Mouse (Mus musculus) erythroblast, embryonic 14.5 days (primary cell): Measurements from ENCODE around the gene Gm44511. TPM values are rescaled to one million over a fixed set of nuclear protein-coding genes. Genes with fewer than 3 reads are reported as not detected.
"Not testable (repeated sequence)": the region's sequence is repeated elsewhere in the genome, so short reads cannot be mapped to it uniquely, and the experiment has no call there.

ENCODE experiments used
- H3K27me3 ChIP-seq: 2 replicates; pipeline ENCODE4 v1.6.1; 2012; ENCODE audit warnings: inconsistent platforms; ENCODE audit not compliant: control insufficient read depth
- H3K36me3 ChIP-seq: 2 replicates; pipeline ENCODE4 v1.6.1; 2012; ENCODE audit warnings: mild to moderate bottlenecking, inconsistent platforms; ENCODE audit not compliant: control insufficient read depth
- H3K4me1 ChIP-seq: 2 replicates; pipeline ENCODE4 v1.6.1; 2012; ENCODE audit warnings: inconsistent platforms; ENCODE audit not compliant: control insufficient read depth
- H3K4me3 ChIP-seq: replicated peaks from 2 replicates; pipeline ENCODE3; 2012; ENCODE audit warnings: moderate library complexity, mild to moderate bottlenecking, inconsistent platforms
- H3K9me3 ChIP-seq: 2 replicates; pipeline ENCODE4 v1.6.1; 2012; ENCODE audit warnings: low read length, inconsistent platforms, mixed read lengths; ENCODE audit not compliant: control insufficient read depth
- GATA1 ChIP-seq: IDR thresholded peaks from 2 replicates; pipeline ENCODE4 v1.6.1; 2012; ENCODE audit warnings: low read length, inconsistent platforms, mixed read lengths
- TAL1 ChIP-seq: IDR thresholded peaks from 3 replicates; pipeline ENCODE4 v1.6.1; 2012; ENCODE audit warnings: low read length, inconsistent platforms, mixed read lengths
- polyA plus RNA-seq: library from polyadenylated mRNA; stranded (reverse); fragments of >175 nt; gene quantifications from 2 replicates; pipeline ENCODE4 v1.2.3, GENCODE M21; 2012

Gene Gm44511
- polyA plus RNA-seq, 1 experiment: not detected

DNA sequence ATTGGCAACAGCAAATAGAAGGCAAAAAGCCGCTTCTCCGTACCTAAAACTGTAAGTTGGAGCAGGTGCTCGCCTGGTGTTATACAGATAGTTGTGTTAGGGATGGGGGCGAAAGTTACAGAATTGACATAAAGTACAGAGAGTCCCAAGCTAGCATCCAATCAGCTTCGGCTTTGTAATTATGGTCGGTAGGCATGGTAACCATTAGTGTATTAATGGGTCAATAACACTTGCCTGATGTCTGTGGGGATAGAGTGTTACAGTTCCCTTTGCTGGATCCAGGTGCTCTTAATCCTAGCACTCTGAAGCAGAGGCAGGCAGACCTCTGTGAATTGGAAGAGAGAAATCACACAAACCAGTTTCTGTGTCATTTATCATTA is 10.8 kb upstream of the Gm44511 start:
- H3K9me3 ChIP-seq: no peaks in the 10 kb centered on the region
- H3K4me3 ChIP-seq: no peak overlapping the region
- peaks cover 39% of the 10 kb centered on the region for H3K4me1 ChIP-seq
- no peak for TF ChIP-seq GATA1
- no peak for TF ChIP-seq TAL1
- H3K36me3 ChIP-seq: no peaks in the 10 kb centered on the region
- no peaks in the 10 kb centered on the region for H3K27me3 ChIP-seq

DNA sequence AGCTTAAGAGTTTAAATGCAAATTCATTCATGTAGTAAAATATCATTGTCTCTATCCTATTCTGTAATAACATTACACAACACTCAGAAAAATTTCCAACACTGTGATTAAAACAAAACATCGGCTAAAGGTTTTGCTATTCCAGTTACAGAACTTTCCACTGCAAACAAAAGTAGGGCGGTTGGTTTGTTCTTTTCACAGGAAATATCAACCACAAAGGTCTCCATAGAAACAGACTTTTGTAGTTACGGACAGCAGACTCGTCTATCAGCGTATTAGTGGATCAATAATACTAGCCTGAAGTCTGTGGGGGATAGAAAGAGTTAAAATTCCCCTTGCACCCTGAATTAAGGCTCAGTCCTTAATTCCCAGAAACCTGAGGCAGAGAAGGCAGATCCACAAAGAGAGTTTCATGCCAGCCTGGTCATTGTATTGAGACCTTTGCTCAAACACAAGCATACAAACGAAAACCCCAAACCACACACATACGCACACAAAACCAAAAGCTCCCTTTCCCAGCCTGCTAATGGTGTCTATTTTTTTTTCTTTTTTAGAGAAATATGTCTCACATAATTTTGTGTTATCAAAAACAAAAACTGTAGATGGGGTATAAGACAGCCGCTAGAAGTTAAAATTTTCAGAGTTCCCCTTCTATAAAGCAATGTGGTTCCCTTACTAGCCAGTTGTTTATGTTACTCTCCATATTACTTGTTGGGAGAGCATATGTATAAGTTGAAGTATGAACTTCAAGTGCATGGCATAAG is 10.3 kb upstream of the Gm44511 start:
- Histone ChIP-seq H3K27me3 (no peaks in the 10 kb centered on the region), H3K36me3 (no peaks in the 10 kb centered on the region), H3K4me1 (peaks cover 34% of the 10 kb centered on the region), H3K9me3 (no peaks in the 10 kb centered on the region), H3K4me3 (no peak overlapping the region)
- TF ChIP-seq GATA1 (no peak), TAL1 (no peak)

GRCm38 (mm10) chr6:128835571-128835970 is 9.5 kb upstream of the Gm44511 start:
- H3K9me3 ChIP-seq: no peaks in the 10 kb centered on the region
- H3K27me3 ChIP-seq: no peaks in the 10 kb centered on the region
- TF ChIP-seq TAL1 (no peak), GATA1 (no peak)
- no peaks in the 10 kb centered on the region for H3K36me3 ChIP-seq
- H3K4me1 ChIP-seq: peaks cover 34% of the 10 kb centered on the region
- H3K4me3 ChIP-seq: no peak overlapping the region

GRCm38 (mm10) chr6:128833046-128833445 is 6.9 kb upstream of the Gm44511 start:
- H3K4me3 ChIP-seq: no peak overlapping the region
- no peaks in the 10 kb centered on the region for H3K9me3 ChIP-seq
- TF ChIP-seq TAL1 (no peak), GATA1 (no peak)
- H3K36me3 ChIP-seq: no peaks in the 10 kb centered on the region
- peaks cover 16% of the 10 kb centered on the region for H3K4me1 ChIP-seq
- H3K27me3 ChIP-seq: peaks cover 3% of the 10 kb centered on the region

GRCm38 (mm10) chr6:128829837-128830236 is 3.7 kb upstream of the Gm44511 start:
- Histone ChIP-seq H3K9me3 (no peaks in the 10 kb centered on the region), H3K36me3 (no peaks in the 10 kb centered on the region), H3K4me3 (no peak overlapping the region), H3K4me1 (no peaks in the 10 kb centered on the region), H3K27me3 (peaks cover 3% of the 10 kb centered on the region)
- TF ChIP-seq TAL1 (no peak), GATA1 (no peak)

DNA sequence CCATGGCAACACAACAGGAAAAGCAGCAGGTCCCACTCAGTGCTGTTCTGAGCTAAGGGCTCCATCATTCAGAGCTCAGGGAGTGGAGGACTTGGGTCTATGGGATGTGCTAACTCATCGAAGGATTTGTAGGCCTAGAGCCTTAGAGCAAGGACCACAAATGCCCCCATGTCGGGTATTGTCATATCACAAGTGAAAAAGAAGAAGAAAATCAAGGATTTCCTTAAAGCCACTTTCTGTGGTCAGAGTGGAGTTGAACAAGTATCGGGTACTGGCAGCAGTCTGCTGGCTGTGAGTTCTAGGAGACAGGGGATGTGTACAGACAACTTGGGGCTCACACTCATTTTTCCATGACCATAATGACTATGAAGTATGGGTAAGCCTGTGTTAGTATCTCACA is 666 bp upstream of the Gm44511 start:
- H3K9me3 ChIP-seq: no peaks in the 10 kb centered on the region
- no peak for TF ChIP-seq GATA1
- no peak for TF ChIP-seq TAL1
- H3K4me3 ChIP-seq: no peak overlapping the region
- no peaks in the 10 kb centered on the region for H3K4me1 ChIP-seq
- H3K27me3 ChIP-seq: peaks cover 3% of the 10 kb centered on the region
- no peaks in the 10 kb centered on the region for H3K36me3 ChIP-seq

GRCm38 (mm10) chr6:128818083-128818802 is 7.9 kb downstream of the Gm44511 start:
- Histone ChIP-seq H3K27me3 (no peaks in the 10 kb centered on the region), H3K4me3 (no peak overlapping the region), H3K4me1 (no peaks in the 10 kb centered on the region), H3K36me3 (no peaks in the 10 kb centered on the region), H3K9me3 (no peaks in the 10 kb centered on the region)
- no peak for TF ChIP-seq GATA1
- no peak for TF ChIP-seq TAL1

DNA sequence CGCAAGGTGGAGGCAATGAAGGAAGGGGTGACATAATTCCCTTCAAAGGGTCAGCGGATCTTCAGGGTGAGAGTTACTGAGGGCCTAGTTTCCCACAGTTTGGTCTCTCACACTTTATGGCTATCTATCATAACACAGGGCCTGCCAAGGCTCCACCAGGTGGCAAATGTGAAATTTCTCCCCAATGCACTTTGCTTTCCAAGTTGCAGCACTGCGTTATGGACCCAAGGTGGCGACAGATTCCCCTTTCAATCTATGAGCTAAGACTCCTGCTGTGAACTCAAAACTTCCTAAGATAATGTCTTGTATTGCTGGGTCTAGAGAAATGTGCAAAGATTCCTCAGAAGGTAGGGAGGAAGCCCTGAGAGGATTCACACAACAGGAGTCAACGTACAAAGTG is 17.6 kb downstream of the Gm44511 start:
- TF ChIP-seq TAL1 (no peak), GATA1 (no peak)
- no peak overlapping the region for H3K4me3 ChIP-seq
- no peaks in the 10 kb centered on the region for H3K9me3 ChIP-seq
- no peaks in the 10 kb centered on the region for H3K27me3 ChIP-seq
- no peaks in the 10 kb centered on the region for H3K36me3 ChIP-seq
- peaks cover under 1% of the 10 kb centered on the region for H3K4me1 ChIP-seq

- H3K4me1 ChIP-seq: peaks cover 13% of the 10 kb centered on the region
- H3K36me3 ChIP-seq: no peaks in the 10 kb centered on the region
- no peak for TF ChIP-seq GATA1
- TF ChIP-seq TAL1: no peak
- no peaks in the 10 kb centered on the region for H3K27me3 ChIP-seq
- H3K9me3 ChIP-seq: no peaks in the 10 kb centered on the region
- H3K4me3 ChIP-seq: no peak overlapping the region
Observed at GRCm38 (mm10) chr6:128807021-128807420, 19.1 kb downstream of the Gm44511 start.

DNA sequence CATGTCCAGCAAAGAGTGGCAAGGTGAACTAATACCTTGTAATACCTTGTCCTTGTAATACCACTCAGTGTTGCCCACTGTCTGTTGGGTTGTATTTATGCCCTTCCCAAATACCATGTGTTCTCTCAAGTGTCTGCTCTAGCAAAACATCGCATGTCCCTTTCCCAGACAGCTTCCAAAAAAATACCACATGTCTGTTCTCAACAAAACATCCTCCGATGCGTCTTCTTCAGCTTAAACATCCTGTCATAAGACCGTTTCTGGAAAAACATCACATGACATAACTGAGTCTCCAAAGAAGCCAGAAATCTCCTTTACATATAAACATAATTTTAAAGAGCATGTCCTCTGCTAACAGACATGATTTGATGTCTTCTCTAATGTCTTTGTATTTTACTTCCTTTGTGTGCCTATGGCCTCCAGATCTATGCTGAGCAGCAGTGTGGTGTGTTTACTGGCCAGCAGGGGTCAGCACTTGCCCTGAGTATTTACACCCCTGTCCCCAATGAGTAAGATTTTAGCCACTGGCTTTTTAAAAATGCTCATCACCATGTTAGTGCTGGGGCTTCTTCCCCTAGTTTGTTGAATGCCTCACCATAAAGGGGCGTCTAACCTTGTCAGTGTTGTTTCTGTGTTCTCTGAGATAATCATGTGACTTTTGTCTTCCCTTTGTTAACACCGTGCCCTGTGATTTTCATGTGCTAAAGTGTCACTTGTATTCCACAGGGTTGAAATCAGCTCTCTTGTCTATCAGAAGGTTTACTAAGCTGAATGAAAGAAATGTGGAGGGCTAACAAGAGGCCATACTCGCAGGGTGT is 21.1 kb downstream of the Gm44511 start:
- H3K4me3 ChIP-seq, H3K36me3 ChIP-seq, H3K27me3 ChIP-seq, H3K9me3 ChIP-seq: not testable (repeated sequence)
- H3K4me1 ChIP-seq: peaks cover 14% of the 10 kb centered on the region
